Mouse (Mus musculus) liver, embryonic 15.5 days (tissue): ENCODE data around the gene Suds3. TPM values are rescaled to one million over a fixed set of nuclear protein-coding genes. Genes with fewer than 3 reads are reported as not detected.

Experiments
- ATAC-seq: fragments of 200-750 bp; cut with Nextera tagmentation; 2 replicates; pipeline ENCODE4 v1.8.0; 2017; ENCODE audit warnings: moderate number of reproducible peaks, mild to moderate bottlenecking, moderate library complexity; ENCODE audit not compliant: insufficient read depth
- H3K27ac ChIP-seq: fragments of 300-500 bp; sonication (generic); replicated peaks from 2 replicates; pipeline ENCODE4 v1.5.1; 2015; ENCODE audit warnings: mild to moderate bottlenecking, inconsistent platforms
- H3K27me3 ChIP-seq: fragments of 300-500 bp; sonication (generic); 2 replicates; pipeline ENCODE4 v1.6.1; 2015; ENCODE audit warnings: mild to moderate bottlenecking, inconsistent platforms
- H3K36me3 ChIP-seq: fragments of 300-500 bp; sonication (generic); replicated peaks from 2 replicates; pipeline ENCODE4 v1.6.1; 2015; ENCODE audit warnings: moderate library complexity, mild to moderate bottlenecking, inconsistent platforms
- H3K4me1 ChIP-seq: fragments of 300-500 bp; sonication (generic); replicated peaks from 2 replicates; pipeline ENCODE4 v1.6.1; 2015; ENCODE audit warnings: inconsistent platforms
- H3K4me2 ChIP-seq: fragments of 300-500 bp; sonication (generic); 2 replicates; pipeline ENCODE4 v1.6.1; 2015; ENCODE audit warnings: moderate library complexity, mild to moderate bottlenecking, inconsistent platforms
- H3K4me3 ChIP-seq: fragments of 300-500 bp; sonication (generic); replicated peaks from 2 replicates; pipeline ENCODE4 v1.5.1; 2015; ENCODE audit warnings: mild to moderate bottlenecking, inconsistent platforms
- H3K9ac ChIP-seq: fragments of 300-500 bp; sonication (generic); 2 replicates; pipeline ENCODE4 v1.6.1; 2015; ENCODE audit warnings: moderate library complexity, mild to moderate bottlenecking, inconsistent platforms
- H3K9me3 ChIP-seq: fragments of 300-500 bp; sonication (generic); replicated peaks from 2 replicates; pipeline ENCODE4 v1.6.1; 2016; ENCODE audit warnings: inconsistent platforms
- WGBS: fragments of 180-500 bp; shearing (Covaris S2); methylation state at CpG from one replicate; pipeline ENCODE4 v1.1.7; 2015; ENCODE audit warnings: mixed read lengths; ENCODE audit not compliant: insufficient replicate concordance; 5-methylcytosine and 5-hydroxymethylcytosine counted together
- polyA plus RNA-seq: library from polyadenylated mRNA; unstranded; fragments of >200 nt; fragmentation: Nextera tagmentation; extraction: Ambion mirVana; gene quantifications from 2 replicates; pipeline ENCODE4 v1.2.1, GENCODE M21; 2015

The Suds3 gene
- polyA plus RNA-seq, 1 experiment from 2014 or later, result 30.7 TPM

DNA sequence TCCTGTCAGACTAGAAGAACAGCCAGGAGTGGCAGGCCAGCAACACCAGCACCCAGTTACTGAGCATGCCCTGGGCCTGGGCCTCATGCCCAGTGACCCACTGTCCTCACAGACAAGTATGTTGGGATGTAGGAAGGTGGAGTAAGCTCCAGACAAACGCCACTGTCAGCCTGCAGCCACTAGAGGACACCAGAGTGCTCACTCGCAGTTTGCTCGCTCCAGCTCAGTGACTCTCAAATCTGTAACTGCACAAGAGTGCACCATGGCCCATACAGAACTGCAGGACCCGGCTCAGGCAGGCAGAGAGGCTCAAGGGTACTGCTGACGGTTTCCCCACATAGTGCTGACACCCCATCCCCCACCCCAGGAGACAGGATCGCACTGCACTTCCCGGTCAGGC is 21.5 kb downstream of the Suds3 start:
- H3K36me3 ChIP-seq, result peaks cover 72% of the 10 kb centered on the region
- H3K4me2 ChIP-seq, result no peak overlapping the region
- no peak for ATAC-seq

DNA sequence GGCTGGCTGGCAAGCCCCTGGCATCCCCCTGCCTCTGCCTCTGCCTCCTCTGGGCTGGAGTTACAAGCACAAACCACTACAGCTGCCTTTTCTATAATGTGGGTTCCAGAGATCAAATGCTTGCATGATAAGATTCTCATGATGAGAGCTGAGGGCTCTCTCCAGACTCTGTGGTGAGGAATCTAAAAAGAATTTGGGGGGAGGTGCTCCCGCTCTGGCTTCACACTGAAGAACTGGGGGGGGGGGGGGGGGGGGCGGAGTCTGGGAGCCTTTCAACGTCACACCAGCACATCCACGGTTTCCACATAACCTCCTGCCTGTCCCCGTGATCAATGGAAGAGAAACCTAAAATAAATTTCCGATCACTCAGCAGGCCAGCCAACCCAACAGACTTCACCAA is 26.1 kb downstream of the Suds3 start:
- ATAC-seq, result no peak
- 20% methylated on average over 5 of the region's 6 CpGs for WGBS

More for the DNA sequence above, 21.5 kb downstream of the Suds3 start:
- WGBS, result 59% methylated on average over 7 of the region's 7 CpGs
- Histone ChIP-seq H3K27ac (no peak overlapping the region), H3K27me3 (no peaks in the 10 kb centered on the region), H3K9me3 (no peaks in the 10 kb centered on the region), H3K4me3 (no peak overlapping the region), H3K4me1 (no peaks in the 10 kb centered on the region; the same call in 1 of the 2 replicates), H3K9ac (no peak overlapping the region)

DNA sequence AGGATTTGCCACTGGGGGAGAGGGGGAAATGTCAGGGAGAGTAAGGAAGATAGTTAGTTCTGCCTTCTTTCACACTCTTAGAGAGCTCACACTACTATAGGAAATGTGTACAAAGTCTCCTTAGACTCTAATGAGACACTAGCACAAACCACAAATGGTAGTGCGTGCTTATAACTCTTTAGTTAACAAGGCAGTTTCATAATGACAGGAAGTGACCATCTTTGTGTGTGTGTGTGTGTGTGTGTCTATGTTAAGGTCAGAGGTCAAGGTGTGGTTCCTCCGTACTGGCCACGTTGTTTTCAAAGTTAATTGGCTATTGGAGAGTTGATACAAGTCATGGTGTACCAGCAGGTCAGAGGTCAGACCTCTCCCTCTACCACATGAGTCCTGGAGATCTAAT is 26.8 kb downstream of the Suds3 start:
- H3K27ac ChIP-seq, result no peak overlapping the region

More for the DNA sequence above, 26.1 kb downstream of the Suds3 start:
- H3K9ac ChIP-seq, result no peak overlapping the region
- H3K4me2 ChIP-seq, result no peak overlapping the region
- no peaks in the 10 kb centered on the region for H3K9me3 ChIP-seq
- no peak overlapping the region for H3K27ac ChIP-seq
- H3K4me1 ChIP-seq, result peaks cover 2% of the 10 kb centered on the region; the same call in 1 of the 2 replicates
- H3K36me3 ChIP-seq, result peaks cover 39% of the 10 kb centered on the region
- H3K4me3 ChIP-seq, result no peak overlapping the region
- H3K27me3 ChIP-seq, result peaks cover 21% of the 10 kb centered on the region

DNA sequence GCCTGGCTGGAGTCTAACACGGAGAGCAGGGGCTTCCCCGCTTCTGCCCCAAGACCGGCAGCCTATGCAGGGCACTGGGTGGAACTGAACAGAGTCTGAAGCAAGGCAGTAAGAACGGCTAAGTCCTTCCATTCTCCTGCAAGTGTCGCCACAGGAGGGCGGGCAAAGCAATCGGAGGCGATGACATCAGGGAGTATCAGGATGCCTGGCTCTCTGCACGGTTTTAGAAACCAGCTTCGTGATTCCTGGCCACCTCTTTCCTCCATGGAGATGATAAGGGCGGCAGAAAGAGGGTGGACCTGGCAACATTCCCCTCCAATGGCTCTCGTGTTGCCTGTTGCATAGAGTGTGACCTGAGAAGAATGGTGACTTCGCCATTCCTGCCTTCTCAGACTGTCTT is 28.2 kb downstream of the Suds3 start:
- Histone ChIP-seq H3K9me3 (no peaks in the 10 kb centered on the region), H3K27ac (no peak overlapping the region), H3K4me2 (no peak overlapping the region), H3K36me3 (peaks cover 18% of the 10 kb centered on the region), H3K9ac (no peak overlapping the region), H3K4me3 (no peak overlapping the region), H3K27me3 (peaks cover 21% of the 10 kb centered on the region), H3K4me1 (peaks cover 2% of the 10 kb centered on the region; the same call in 1 of the 2 replicates)
- WGBS, result 8% methylated on average over 13 of the region's 13 CpGs
- ATAC-seq, result no peak

More for the DNA sequence above, 26.8 kb downstream of the Suds3 start:
- no peak overlapping the region for H3K4me2 ChIP-seq
- no peak for ATAC-seq
- no peak overlapping the region for H3K4me3 ChIP-seq
- peaks cover 32% of the 10 kb centered on the region for H3K36me3 ChIP-seq
- peaks cover 21% of the 10 kb centered on the region for H3K27me3 ChIP-seq
- WGBS, result 14% methylated on average over 3 of the region's 3 CpGs
- no peak overlapping the region for H3K9ac ChIP-seq
- peaks cover 2% of the 10 kb centered on the region; the same call in 1 of the 2 replicates for H3K4me1 ChIP-seq
- H3K9me3 ChIP-seq, result no peaks in the 10 kb centered on the region

DNA sequence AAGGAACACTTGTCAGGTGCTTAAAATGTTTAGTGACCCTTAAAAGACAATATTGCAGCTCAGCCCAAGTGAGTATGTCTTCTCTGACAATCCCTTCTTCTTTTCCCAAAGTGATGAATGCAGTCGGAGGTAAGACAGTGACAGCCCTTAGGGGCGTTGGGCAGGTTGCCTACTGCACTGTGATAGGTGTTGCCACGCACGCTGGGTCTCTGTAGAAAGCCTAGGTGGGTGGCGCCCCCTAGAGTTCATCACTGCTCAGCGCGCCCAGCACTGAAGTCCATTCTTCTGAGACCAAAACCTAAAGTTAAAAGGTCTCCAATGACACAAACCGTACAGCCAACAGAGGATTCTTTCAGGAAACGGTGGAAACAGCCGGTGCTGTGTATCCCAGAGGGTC is 46.4 kb downstream of the Suds3 start:
- ATAC-seq, result no peak
- Histone ChIP-seq H3K9ac (no peak overlapping the region), H3K27ac (no peak overlapping the region), H3K4me3 (no peak overlapping the region), H3K4me1 (no peaks in the 10 kb centered on the region), H3K4me2 (no peak overlapping the region), H3K9me3 (no peaks in the 10 kb centered on the region), H3K36me3 (no peaks in the 10 kb centered on the region), H3K27me3 (no peaks in the 10 kb centered on the region)
- WGBS, result 12% methylated on average over 10 of the region's 10 CpGs

DNA sequence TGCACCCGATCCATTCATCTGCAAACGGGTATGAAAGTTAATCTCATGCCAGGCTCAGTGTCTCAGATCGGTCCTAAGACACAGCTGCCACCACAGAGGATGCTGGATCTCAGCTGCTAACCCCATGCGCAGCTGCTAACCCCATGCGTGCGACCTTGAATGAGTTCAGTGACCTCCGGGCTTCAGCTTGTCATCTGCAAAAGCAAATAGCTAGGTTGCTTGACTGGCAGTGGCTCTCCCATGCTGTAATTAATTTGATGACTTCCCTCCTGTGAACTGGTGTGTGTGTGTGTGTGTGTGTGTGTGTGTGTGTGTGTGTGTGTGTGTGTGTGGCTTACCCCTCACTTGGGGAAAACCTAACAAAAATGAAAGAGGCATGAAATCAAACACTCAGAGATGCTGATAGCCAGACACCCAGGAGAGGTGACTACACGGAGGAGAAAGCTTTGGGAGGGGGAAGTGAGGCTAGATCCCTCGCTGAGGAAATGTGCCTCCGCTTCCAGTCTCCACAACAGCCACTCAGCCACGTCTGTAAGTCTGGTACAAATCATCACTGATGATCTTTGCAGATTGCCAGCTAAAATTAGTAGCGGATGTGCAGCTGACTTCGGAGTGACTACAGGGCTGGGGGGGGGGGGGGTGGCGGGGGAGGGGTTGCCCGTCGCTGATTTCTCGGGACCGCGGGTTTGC is 47.0 kb downstream of the Suds3 start:
- Histone ChIP-seq H3K9ac (no peak overlapping the region), H3K27ac (no peak overlapping the region), H3K4me3 (no peak overlapping the region), H3K9me3 (no peaks in the 10 kb centered on the region), H3K4me2 (no peak overlapping the region), H3K36me3 (no peaks in the 10 kb centered on the region), H3K27me3 (no peaks in the 10 kb centered on the region), H3K4me1 (no peaks in the 10 kb centered on the region)
- WGBS, result 27% methylated on average over 19 of the region's 19 CpGs
- ATAC-seq, result no peak

DNA sequence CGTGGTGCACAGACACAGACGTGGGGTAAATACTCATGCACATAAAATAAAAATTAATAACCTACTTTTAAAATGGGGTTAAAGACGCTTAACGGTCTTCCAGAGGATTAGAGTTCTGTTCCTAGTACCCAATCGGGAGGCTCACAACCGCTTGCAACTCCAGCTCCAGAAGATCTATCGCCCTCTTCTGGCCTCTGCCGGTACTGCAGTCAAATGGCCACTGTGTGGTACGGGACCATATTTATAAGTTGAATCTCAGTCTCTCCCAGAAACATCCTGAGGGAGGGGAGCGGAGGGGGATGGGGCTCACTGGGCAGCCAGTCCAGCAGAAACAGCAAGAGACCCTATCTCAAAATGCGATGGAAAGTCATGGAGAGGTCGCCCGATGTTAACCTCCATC is 47.7 kb downstream of the Suds3 start:
- Histone ChIP-seq H3K27me3 (no peaks in the 10 kb centered on the region), H3K36me3 (no peaks in the 10 kb centered on the region), H3K27ac (no peak overlapping the region), H3K4me1 (no peaks in the 10 kb centered on the region), H3K4me2 (no peak overlapping the region), H3K9me3 (no peaks in the 10 kb centered on the region), H3K4me3 (no peak overlapping the region), H3K9ac (no peak overlapping the region)
- WGBS, result 66% methylated on average over 13 of the region's 13 CpGs
- no peak for ATAC-seq

DNA sequence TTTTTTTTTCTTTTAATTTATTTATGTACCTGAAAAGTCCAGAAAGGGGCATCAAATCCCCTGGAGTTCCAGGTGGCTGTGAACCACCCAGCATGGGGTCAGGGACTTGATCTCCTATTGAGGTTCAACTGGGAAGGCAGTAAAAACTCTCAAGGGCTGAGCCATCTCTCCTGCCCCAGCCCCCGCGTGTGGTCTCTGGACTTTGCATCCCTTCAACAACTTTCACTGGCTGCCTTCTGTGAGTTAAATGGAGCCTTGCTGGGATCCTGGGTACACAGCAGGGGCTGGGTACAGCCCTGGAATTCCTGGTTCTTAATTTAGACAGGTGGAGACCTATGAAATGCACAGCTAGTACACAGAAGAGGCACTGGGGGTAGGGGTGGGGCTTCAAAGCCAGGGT is 54.7 kb downstream of the Suds3 start:
- 51% methylated on average over 2 of the region's 2 CpGs for WGBS
- Histone ChIP-seq H3K27ac (no peak overlapping the region), H3K36me3 (no peaks in the 10 kb centered on the region), H3K4me2 (no peak overlapping the region), H3K9ac (no peak overlapping the region), H3K4me3 (no peak overlapping the region), H3K4me1 (no peaks in the 10 kb centered on the region), H3K27me3 (no peaks in the 10 kb centered on the region), H3K9me3 (no peaks in the 10 kb centered on the region)
- ATAC-seq, result no peak

DNA sequence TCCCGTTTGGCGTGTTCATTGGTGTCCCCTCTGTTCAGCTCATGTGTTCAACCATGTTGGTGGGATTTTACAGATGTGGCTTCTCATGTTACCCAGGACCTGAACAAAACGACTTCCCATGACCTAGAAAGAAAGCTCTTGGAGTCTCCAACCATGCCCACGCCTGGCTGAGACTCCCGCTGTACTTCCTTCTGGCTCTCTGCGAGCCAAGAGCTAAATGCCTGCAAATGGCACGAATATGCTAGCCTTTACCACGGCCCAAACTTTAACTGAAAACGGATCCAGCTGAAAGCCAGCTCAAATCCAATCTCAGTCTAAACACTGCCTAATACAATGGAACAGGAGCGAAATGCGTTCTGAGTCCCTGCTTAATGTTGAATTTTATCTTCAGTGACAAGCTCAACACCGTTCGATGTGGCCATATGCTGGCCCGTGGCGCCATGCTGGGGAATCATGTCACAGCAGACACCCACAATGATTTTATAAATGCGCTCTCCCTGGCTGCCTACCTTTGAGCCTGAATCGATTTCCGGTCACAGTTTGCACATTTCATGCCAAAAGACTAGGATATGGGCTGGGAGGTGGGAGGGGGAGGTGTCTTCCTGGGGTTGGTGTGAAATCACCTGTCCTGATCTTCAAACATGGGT is 55.3 kb downstream of the Suds3 start:
- Histone ChIP-seq H3K9ac (no peak overlapping the region), H3K36me3 (no peaks in the 10 kb centered on the region), H3K27ac (no peak overlapping the region), H3K9me3 (no peaks in the 10 kb centered on the region), H3K4me1 (no peaks in the 10 kb centered on the region), H3K27me3 (no peaks in the 10 kb centered on the region), H3K4me3 (no peak overlapping the region), H3K4me2 (no peak overlapping the region)
- WGBS, result 63% methylated on average over 18 of the region's 18 CpGs
- no peak for ATAC-seq

DNA sequence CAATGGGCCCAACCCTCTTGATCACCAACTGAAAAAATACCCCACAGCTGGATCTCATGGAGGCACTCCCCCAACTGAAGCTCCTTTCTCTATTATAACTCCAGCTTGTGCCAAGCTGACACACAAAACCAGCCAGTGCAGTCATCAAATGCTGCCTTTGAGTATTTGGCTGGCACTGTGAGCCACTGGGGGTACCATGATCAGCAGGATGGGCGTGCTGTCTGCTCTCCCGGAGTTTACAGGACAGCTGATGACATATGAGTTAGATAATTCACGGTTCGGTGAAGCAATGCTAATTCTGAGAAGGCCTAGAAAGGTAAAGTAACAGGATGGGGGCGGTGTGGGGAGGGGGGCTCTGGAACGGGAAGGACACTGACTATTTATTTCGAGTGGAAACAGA is 66.0 kb downstream of the Suds3 start:
- Histone ChIP-seq H3K27me3 (no peaks in the 10 kb centered on the region), H3K9me3 (no peaks in the 10 kb centered on the region), H3K4me1 (no peaks in the 10 kb centered on the region), H3K4me2 (no peak overlapping the region), H3K4me3 (no peak overlapping the region), H3K36me3 (no peaks in the 10 kb centered on the region), H3K9ac (no peak overlapping the region), H3K27ac (no peak overlapping the region)
- WGBS, result 62% methylated on average over 7 of the region's 7 CpGs
- no peak for ATAC-seq

DNA sequence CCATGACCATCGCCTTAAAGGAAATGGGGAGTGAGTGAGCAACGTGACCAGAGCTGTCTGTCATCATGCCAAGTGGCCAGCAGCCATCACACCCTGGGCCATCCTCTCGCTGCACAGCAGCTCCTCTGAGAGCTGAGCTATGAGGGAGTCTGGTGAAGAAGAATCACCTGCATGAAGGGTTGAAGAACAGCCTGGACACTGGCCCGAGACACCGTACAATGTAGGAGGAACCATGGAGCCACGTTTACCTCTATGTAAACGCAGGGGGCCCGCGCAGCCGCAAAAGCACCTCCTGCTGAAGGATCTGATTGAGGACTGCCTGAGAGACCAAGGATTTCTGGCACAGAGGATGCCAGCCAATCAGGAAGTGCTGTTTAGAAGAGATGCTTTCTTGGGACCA is 70.8 kb downstream of the Suds3 start:
- Histone ChIP-seq H3K27ac (no peak overlapping the region), H3K4me2 (no peak overlapping the region), H3K4me3 (no peak overlapping the region), H3K36me3 (no peaks in the 10 kb centered on the region), H3K4me1 (no peaks in the 10 kb centered on the region), H3K9ac (no peak overlapping the region), H3K9me3 (no peaks in the 10 kb centered on the region), H3K27me3 (no peaks in the 10 kb centered on the region)
- 50% methylated on average over 10 of the region's 10 CpGs for WGBS
- no peak for ATAC-seq
